Mouse (Mus musculus) heart, embryonic 16.5 days (tissue): ENCODE measurements around the gene Adgrg1. TPM values are rescaled to one million over a fixed set of nuclear protein-coding genes. Genes with fewer than 3 reads are reported as not detected.

Experiments used
- ATAC-seq: fragments of 200-750 bp; cut with Nextera tagmentation; replicated peaks from 2 replicates; pipeline ENCODE4 v1.8.0; 2017; ENCODE audit warnings: moderate number of reproducible peaks; ENCODE audit not compliant: insufficient read depth, low FRiP score; ENCODE audit errors: extremely low read depth
- H3K27ac ChIP-seq: fragments of 300-500 bp; sonication (generic); 2 replicates; pipeline ENCODE4 v1.5.1; 2014; ENCODE audit warnings: mild to moderate bottlenecking, low read length, control low read depth, moderate library complexity
- H3K27me3 ChIP-seq: fragments of 300-500 bp; sonication (generic); 2 replicates; pipeline ENCODE4 v1.6.1; 2014; ENCODE audit warnings: low read length, mixed read lengths; ENCODE audit not compliant: control insufficient read depth, insufficient read depth
- H3K36me3 ChIP-seq: fragments of 300-500 bp; sonication (generic); 2 replicates; pipeline ENCODE4 v1.6.1; 2014; ENCODE audit not compliant: control insufficient read depth, insufficient read depth
- H3K4me1 ChIP-seq: fragments of 300-500 bp; sonication (generic); 2 replicates; pipeline ENCODE4 v1.6.1; 2014; ENCODE audit warnings: low read length, mixed read lengths; ENCODE audit not compliant: control insufficient read depth, insufficient read depth
- H3K4me2 ChIP-seq: fragments of 300-500 bp; sonication (generic); 2 replicates; pipeline ENCODE4 v1.6.1; 2014; ENCODE audit warnings: low read depth, mild to moderate bottlenecking, control low read depth, low read length
- H3K4me3 ChIP-seq: fragments of 300-500 bp; sonication (generic); 2 replicates; pipeline ENCODE4 v1.5.1; 2014; ENCODE audit warnings: mild to moderate bottlenecking, control low read depth, low read length
- H3K9ac ChIP-seq: fragments of 300-500 bp; sonication (generic); 2 replicates; pipeline ENCODE4 v1.6.1; 2014; ENCODE audit warnings: low read length, control low read depth
- H3K9me3 ChIP-seq: fragments of 300-500 bp; sonication (generic); replicated peaks from 2 replicates; pipeline ENCODE4 v1.6.1; 2016; ENCODE audit warnings: low read length; ENCODE audit not compliant: control insufficient read depth
- WGBS: fragments of 180-500 bp; shearing (Covaris S2); extraction: QIAGEN DNeasy Blood & Tissue Kit; methylation state at CpG from one replicate; pipeline ENCODE4 v1.1.7; 2014; 5-methylcytosine and 5-hydroxymethylcytosine counted together
- polyA plus RNA-seq: library from polyadenylated mRNA; unstranded; fragments of >200 nt; fragmentation: Nextera tagmentation; extraction: Ambion mirVana; gene quantifications from 2 replicates; pipeline ENCODE4 v1.2.1, GENCODE M21; 2015

Gene Adgrg1
- polyA plus RNA-seq, 1 experiment from 2014 or later, result 18.0 TPM

GRCm38 (mm10) chr8:94991454-94991994, 17.0 kb downstream of the Adgrg1 start:
- Histone ChIP-seq H3K9ac (no peak overlapping the region), H3K4me1 (peaks cover 48% of the 10 kb centered on the region), H3K27ac (peak overlapping the region; percentile 19), H3K4me2 (no peak overlapping the region), H3K4me3 (no peak overlapping the region), H3K36me3 (no peaks in the 10 kb centered on the region), H3K9me3 (no peaks in the 10 kb centered on the region), H3K27me3 (no peaks in the 10 kb centered on the region)
- no peak for ATAC-seq
- 74% methylated on average over 9 of the region's 9 CpGs for WGBS

DNA sequence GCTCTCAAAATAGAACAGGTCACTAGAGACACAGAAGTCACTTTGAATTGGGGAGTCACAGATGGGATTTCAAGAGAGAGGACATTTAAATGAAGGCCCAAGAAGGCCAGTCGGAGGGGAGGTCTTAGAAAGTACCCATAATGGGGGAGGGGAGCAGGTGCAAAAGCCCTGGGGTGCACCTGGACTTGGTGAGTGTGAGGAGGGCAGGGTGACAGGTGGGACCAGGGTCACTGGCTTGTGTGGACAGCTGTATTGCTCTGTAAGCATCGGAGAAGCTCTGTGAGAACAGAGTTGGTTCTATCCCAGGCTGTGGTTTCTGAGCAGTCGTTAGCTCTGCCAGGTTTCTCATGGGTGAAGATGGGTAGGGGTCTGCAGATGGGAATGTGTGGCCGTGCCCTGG, 17.5 kb downstream of the Adgrg1 start:
- H3K4me3 ChIP-seq, result no peak overlapping the region
- H3K9ac ChIP-seq, result no peak overlapping the region
- no peak for ATAC-seq
- H3K36me3 ChIP-seq, result no peaks in the 10 kb centered on the region
- H3K27me3 ChIP-seq, result no peaks in the 10 kb centered on the region
- WGBS, result 76% methylated on average over 4 of the region's 4 CpGs
- no peak overlapping the region for H3K4me2 ChIP-seq
- peaks cover 43% of the 10 kb centered on the region for H3K4me1 ChIP-seq
- no peaks in the 10 kb centered on the region for H3K9me3 ChIP-seq
- peak overlapping the region; percentile 52 for H3K27ac ChIP-seq

- 49% methylated on average over 5 of the region's 5 CpGs for WGBS
- Histone ChIP-seq H3K4me3 (no peak overlapping the region), H3K27ac (peak overlapping the region; percentile 52), H3K27me3 (no peaks in the 10 kb centered on the region), H3K9ac (no peak overlapping the region), H3K4me2 (no peak overlapping the region), H3K36me3 (no peaks in the 10 kb centered on the region), H3K4me1 (peaks cover 42% of the 10 kb centered on the region), H3K9me3 (no peaks in the 10 kb centered on the region)
- peak; percentile 56; the same call in 1 of the 2 replicates for ATAC-seq
Observed at GRCm38 (mm10) chr8:94992534-94992933, 18.0 kb downstream of the Adgrg1 start.

DNA sequence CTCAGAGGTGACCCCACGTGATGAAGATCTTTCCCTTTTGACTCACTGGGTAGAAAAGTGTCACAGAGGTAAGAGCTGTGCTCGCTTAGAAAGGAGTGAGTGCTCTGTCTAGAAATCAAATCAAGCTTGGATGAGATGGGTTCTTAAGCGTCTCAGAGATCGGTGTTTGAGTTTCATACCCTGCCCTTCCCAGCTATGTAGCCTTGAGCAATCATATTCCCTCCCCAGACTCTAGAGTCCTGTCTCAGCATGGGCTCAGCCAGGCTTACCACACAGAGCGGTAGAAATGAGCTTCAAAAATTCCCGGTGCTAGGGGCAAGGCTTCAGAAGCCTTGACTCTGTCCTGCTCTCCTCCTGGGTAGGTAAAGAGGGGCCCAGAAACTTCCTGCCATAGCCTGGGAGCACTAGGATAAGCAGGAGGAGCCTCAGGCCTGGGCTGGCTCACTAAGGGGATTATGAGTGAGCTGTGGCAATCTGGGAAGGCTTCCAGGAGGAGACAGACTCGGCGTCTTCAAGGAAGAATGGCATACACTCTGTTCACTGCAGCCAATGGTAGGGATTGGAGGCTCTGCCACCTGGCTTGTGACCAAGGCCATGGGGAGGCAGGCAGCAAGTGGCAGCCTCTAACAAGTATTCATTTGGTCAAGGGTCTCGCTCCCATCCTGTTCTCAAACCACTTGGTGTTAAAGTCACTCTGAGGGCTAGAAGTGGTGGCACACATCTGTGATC, 18.6 kb downstream of the Adgrg1 start:
- Histone ChIP-seq H3K4me1 (peaks cover 47% of the 10 kb centered on the region), H3K4me2 (no peak overlapping the region), H3K27me3 (no peaks in the 10 kb centered on the region), H3K4me3 (no peak overlapping the region), H3K36me3 (no peaks in the 10 kb centered on the region), H3K27ac (peak overlapping the region; percentile 52), H3K9ac (0 out of 2 replicates have a peak overlapping the region, but pooled peaks have one; percentile 14), H3K9me3 (no peaks in the 10 kb centered on the region)
- 73% methylated on average over 9 of the region's 9 CpGs for WGBS
- ATAC-seq, result no peak

GRCm38 (mm10) chr8:94994006-94994405, 19.5 kb downstream of the Adgrg1 start:
- WGBS, result 5% methylated on average over 14 of the region's 14 CpGs

DNA sequence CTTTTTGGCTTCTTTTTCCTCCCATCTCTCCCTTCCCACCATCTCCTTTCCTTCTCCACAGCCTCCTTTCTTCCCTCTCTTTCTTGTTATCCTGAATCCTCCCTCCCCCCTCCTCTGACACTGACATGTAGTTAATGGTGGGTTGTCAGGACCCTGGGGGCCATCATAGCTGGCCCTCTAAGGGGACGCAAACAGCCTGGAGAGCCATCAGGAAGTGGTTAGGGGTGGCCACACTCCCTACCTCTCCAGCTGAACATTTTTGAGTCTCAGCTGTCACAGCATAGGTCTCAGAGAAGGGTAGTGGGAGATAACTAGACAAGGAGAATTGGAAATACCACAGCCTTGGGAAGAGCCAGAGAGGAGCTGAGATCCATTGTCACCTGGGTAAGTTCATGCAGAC, 20.0 kb downstream of the Adgrg1 start:
- WGBS, result 63% methylated on average over 1 of the region's 1 CpGs
- Histone ChIP-seq H3K4me2 (no peak overlapping the region), H3K36me3 (no peaks in the 10 kb centered on the region), H3K9ac (no peak overlapping the region), H3K4me1 (peaks cover 55% of the 10 kb centered on the region), H3K27ac (no peak overlapping the region), H3K27me3 (no peaks in the 10 kb centered on the region), H3K9me3 (no peaks in the 10 kb centered on the region), H3K4me3 (no peak overlapping the region)
- ATAC-seq, result no peak

More at GRCm38 (mm10) chr8:94994006-94994405, 19.5 kb downstream of the Adgrg1 start:
- H3K9ac ChIP-seq, result peak overlapping the region; percentile 14; the same call in 1 of the 2 replicates
- no peaks in the 10 kb centered on the region for H3K36me3 ChIP-seq
- no peak overlapping the region for H3K4me3 ChIP-seq
- no peaks in the 10 kb centered on the region for H3K27me3 ChIP-seq
- H3K4me2 ChIP-seq, result peak overlapping the region; percentile 31
- peak overlapping the region; percentile 34; the same call in 1 of the 2 replicates for H3K27ac ChIP-seq
- no peaks in the 10 kb centered on the region for H3K9me3 ChIP-seq
- ATAC-seq, result peak; percentile 62; the same call in 1 of the 2 replicates
- H3K4me1 ChIP-seq, result peaks cover 55% of the 10 kb centered on the region

GRCm38 (mm10) chr8:94995336-94995893, 20.9 kb downstream of the Adgrg1 start:
- Histone ChIP-seq H3K36me3 (no peaks in the 10 kb centered on the region), H3K4me2 (no peak overlapping the region), H3K27ac (no peak overlapping the region), H3K9me3 (no peaks in the 10 kb centered on the region), H3K4me3 (no peak overlapping the region), H3K27me3 (no peaks in the 10 kb centered on the region), H3K4me1 (peaks cover 60% of the 10 kb centered on the region), H3K9ac (0 out of 2 replicates have a peak overlapping the region, but pooled peaks have one; percentile 16)
- 75% methylated on average over 5 of the region's 5 CpGs for WGBS
- ATAC-seq, result no peak

GRCm38 (mm10) chr8:94996037-94996436, 21.5 kb downstream of the Adgrg1 start:
- WGBS, result 84% methylated on average over 12 of the region's 12 CpGs

More at GRCm38 (mm10) chr8:94996037-94996436, 21.5 kb downstream of the Adgrg1 start:
- Histone ChIP-seq H3K4me3 (no peak overlapping the region), H3K27me3 (no peaks in the 10 kb centered on the region), H3K36me3 (no peaks in the 10 kb centered on the region), H3K9ac (no peak overlapping the region), H3K9me3 (no peaks in the 10 kb centered on the region), H3K27ac (no peak overlapping the region), H3K4me2 (no peak overlapping the region), H3K4me1 (peaks cover 62% of the 10 kb centered on the region)
- ATAC-seq, result no peak
